Mouse (Mus musculus): ENCODE results near the gene Gabarap. TPM values are rescaled to one million over a fixed set of nuclear protein-coding genes. Genes with fewer than 3 reads are reported as not detected.
A peak's percentile ranks its signal among the peaks of the same experiment; 100 is the strongest.

Gene Gabarap
- total RNA-seq, 4 experiments from 2014 or later = 186 to 216 (median 214) TPM

Small RNAs within 50 kb of the gene (microRNA-seq; reads per million reads assigned to microRNA genes)
- not detected for gene Gm44349
- 713 reads per million, percentile 75 among the genes with 10 or more reads in this experiment for gene Mir324

Other genes with a start within 250 kb of the Gabarap start
- 10 to 100 TPM; 27.8 to 38.4 (median 35.3) TPM for gene Polr2a, start 232.5 kb upstream of the Gabarap start, total RNA-seq (2022)
- gene Slc35g3, start 229.2 kb upstream of the Gabarap start, total RNA-seq (2022) = not detected
- 10 to 100 TPM; 35.6 to 40.3 (median 38.5) TPM for gene Zbtb4, start 225.2 kb upstream of the Gabarap start, total RNA-seq (2022)
- gene Chrnb1, start 195.2 kb upstream of the Gabarap start, total RNA-seq (2022) = 10 to 100 TPM; 25.2 to 33.8 (median 28.9) TPM
- gene Fgf11, start 189.3 kb upstream of the Gabarap start, total RNA-seq (2022) = 1 to 10 TPM; 2.5 to 5.8 (median 4.0) TPM
- under 1 TPM; 0.17 to 0.31 (median 0.24) TPM for gene Tmem102, start 185.5 kb upstream of the Gabarap start, total RNA-seq (2022)
- not detected for gene Gm39566, start 175.8 kb upstream of the Gabarap start, total RNA-seq (2022)
- gene Spem2, start 172.7 kb upstream of the Gabarap start, total RNA-seq (2022) = not detected
- gene Spem1, start 169.0 kb upstream of the Gabarap start, total RNA-seq (2022) = not detected
- 1 to 10 TPM; 1.3 to 2.4 (median 1.7) TPM for gene Nlgn2, start 153.4 kb upstream of the Gabarap start, total RNA-seq (2022)
- 100 to 1,000 TPM; 143 to 214 (median 181) TPM for gene Tmem256, start 152.6 kb upstream of the Gabarap start, total RNA-seq (2022)
- gene Plscr3, start 144.8 kb upstream of the Gabarap start, total RNA-seq (2022) = 10 to 100 TPM in 2 of 4 experiments, 1 to 10 TPM in 2; 8.7 to 10.6 (median 9.4) TPM
- gene Tnk1, start 132.4 kb upstream of the Gabarap start, total RNA-seq (2022) = under 1 TPM in 1 of 4 experiments, not detected in 3; 0.31 TPM
- not detected for gene Tmem95, start 113.1 kb upstream of the Gabarap start, total RNA-seq (2022)
- gene Kctd11, start 109.7 kb upstream of the Gabarap start, total RNA-seq (2022) = 1 to 10 TPM in 2 of 4 experiments, under 1 TPM in 2; 0.97 to 1.3 (median 1.1) TPM
- gene Acap1, start 95.6 kb upstream of the Gabarap start, total RNA-seq (2022) = under 1 TPM in 3 of 4 experiments, not detected in 1; 0.15 to 0.21 (median 0.19) TPM
- gene 2810408A11Rik, start 90.2 kb upstream of the Gabarap start, total RNA-seq (2022) = 1 to 10 TPM in 1 of 4 experiments, under 1 TPM in 3; 0.22 to 1.1 (median 0.57) TPM
- 10 to 100 TPM; 21.6 to 31.3 (median 25.5) TPM for gene Neurl4, start 90.1 kb upstream of the Gabarap start, total RNA-seq (2022)
- 10 to 100 TPM; 38.6 to 53.2 (median 50.3) TPM for gene Gps2, start 77.3 kb upstream of the Gabarap start, total RNA-seq (2022)
- gene Eif5a, start 69.2 kb upstream of the Gabarap start, total RNA-seq (2022) = 100 to 1,000 TPM; 443 to 477 (median 467) TPM
- 10 to 100 TPM in 1 of 4 experiments, 1 to 10 TPM in 3; 8.5 to 11.4 (median 9.2) TPM for gene Ybx2, start 55.3 kb upstream of the Gabarap start, total RNA-seq (2022)
- gene Slc2a4, start 43.0 kb upstream of the Gabarap start, total RNA-seq (2022) = 100 to 1,000 TPM; 397 to 490 (median 424) TPM
- not detected for gene Cldn7, start 26.4 kb upstream of the Gabarap start, total RNA-seq (2022)
- gene Ctdnep1, start 10.0 kb upstream of the Gabarap start, total RNA-seq (2022) = 100 to 1,000 TPM; 266 to 308 (median 283) TPM
- 10 to 100 TPM; 38.8 to 40.8 (median 39.4) TPM for gene Elp5, start 8.6 kb upstream of the Gabarap start, total RNA-seq (2022)
- 10 to 100 TPM; 20.5 to 28.5 (median 23.0) TPM for gene Phf23, start 4.6 kb downstream of the Gabarap start, total RNA-seq (2022)
- gene Dvl2, start 9.5 kb downstream of the Gabarap start, total RNA-seq (2022) = 1 to 10 TPM; 3.8 to 5.2 (median 4.5) TPM
- gene Acadvl, start 24.3 kb downstream of the Gabarap start, total RNA-seq (2022) = 100 to 1,000 TPM; 288 to 338 (median 299) TPM
- 1 to 10 TPM; 3.3 to 6.9 (median 4.2) TPM for gene Dlg4, start 25.8 kb downstream of the Gabarap start, total RNA-seq (2022)
- gene Asgr1, start 62.9 kb downstream of the Gabarap start, total RNA-seq (2022) = not detected
- not detected for gene Asgr2, start 101.5 kb downstream of the Gabarap start, total RNA-seq (2022)
- gene Mgl2, start 139.2 kb downstream of the Gabarap start, total RNA-seq (2022) = 1 to 10 TPM in 2 of 4 experiments, under 1 TPM in 2; 0.60 to 2.0 (median 0.94) TPM
- gene Clec10a, start 165.1 kb downstream of the Gabarap start, total RNA-seq (2022) = 1 to 10 TPM; 1.6 to 3.6 (median 2.8) TPM
- under 1 TPM in 2 of 4 experiments, not detected in 2; 0.27 to 0.46 TPM for gene Slc16a11, start 221.6 kb downstream of the Gabarap start, total RNA-seq (2022)
- under 1 TPM; 0.13 to 0.89 (median 0.35) TPM for gene Slc16a13, start 229.9 kb downstream of the Gabarap start, total RNA-seq (2022)
- 1 to 10 TPM; 1.2 to 3.9 (median 2.3) TPM for gene Bcl6b, start 238.7 kb downstream of the Gabarap start, total RNA-seq (2022)
- 10 to 100 TPM; 29.8 to 36.3 (median 35.5) TPM for gene 0610010K14Rik, start 246.8 kb downstream of the Gabarap start, total RNA-seq (2022)
- gene Gm21988, start 248.7 kb downstream of the Gabarap start, total RNA-seq (2022) = 1 to 10 TPM; 1.6 to 3.3 (median 3.0) TPM
- 100 to 1,000 TPM in 3 of 4 experiments, 10 to 100 TPM in 1; 92.8 to 127 (median 113) TPM for gene Rnasek, start 248.7 kb downstream of the Gabarap start, total RNA-seq (2022)

All from gastrocnemius, adult 8-10 months (tissue).